Mouse (Mus musculus): Measurements from ENCODE around the gene Fhl2. TPM values are rescaled to one million over a fixed set of nuclear protein-coding genes. Genes with fewer than 3 reads are reported as not detected.

The Fhl2 gene
- polyA plus RNA-seq, 1 experiment from 2014 or later, result 55.3 TPM

- Histone ChIP-seq H3K27ac (ENCODE audit: low read depth, low read length) (no peak overlapping the region), H3K4me2 (replicated peaks; ENCODE audit: low read depth) (no peak overlapping the region), H3K36me3 (ENCODE audit: control insufficient read depth, insufficient read depth) (peaks cover 48% of the 10 kb centered on the region), H3K27me3 (replicated peaks; ENCODE audit: control insufficient read depth, insufficient read depth, low read length) (no peaks in the 10 kb centered on the region), H3K4me1 (replicated peaks; ENCODE audit: control insufficient read depth, insufficient read depth, low read length) (no peaks in the 10 kb centered on the region), H3K4me3 (ENCODE audit: low read depth, low read length) (no peak overlapping the region), H3K9me3 (ENCODE audit: control insufficient read depth) (no peaks in the 10 kb centered on the region), H3K9ac (ENCODE audit: low read depth, low read length) (no peak overlapping the region)
- TF ChIP-seq CTCF (IDR thresholded peaks at IDR 0.05; ENCODE audit: low read depth), result no peak
- no peak for ATAC-seq
- WGBS, result 90% methylated on average over 9 of the region's 9 CpGs
These were observed 65.2 kb downstream of the Fhl2 start for GRCm38 (mm10) chr1:43131591-43131990.

GRCm38 (mm10) chr1:43130219-43130981 lies 66.4 kb downstream of the Fhl2 start:
- no peak for TF ChIP-seq CTCF (IDR thresholded peaks at IDR 0.05; ENCODE audit: low read depth)
- Histone ChIP-seq H3K4me1 (replicated peaks; ENCODE audit: control insufficient read depth, insufficient read depth, low read length) (no peaks in the 10 kb centered on the region), H3K27me3 (replicated peaks; ENCODE audit: control insufficient read depth, insufficient read depth, low read length) (no peaks in the 10 kb centered on the region), H3K4me3 (ENCODE audit: low read depth, low read length) (no peak overlapping the region), H3K36me3 (ENCODE audit: control insufficient read depth, insufficient read depth) (peaks cover 45% of the 10 kb centered on the region), H3K9me3 (ENCODE audit: control insufficient read depth) (no peaks in the 10 kb centered on the region), H3K27ac (ENCODE audit: low read depth, low read length) (no peak overlapping the region), H3K9ac (ENCODE audit: low read depth, low read length) (no peak overlapping the region), H3K4me2 (replicated peaks; ENCODE audit: low read depth) (no peak overlapping the region)
- ATAC-seq, result no peak
- 81% methylated on average over 5 of the region's 5 CpGs for WGBS

GRCm38 (mm10) chr1:43127820-43128610 lies 68.8 kb downstream of the Fhl2 start:
- Histone ChIP-seq H3K4me1 (replicated peaks; ENCODE audit: control insufficient read depth, insufficient read depth, low read length) (no peaks in the 10 kb centered on the region), H3K4me2 (replicated peaks; ENCODE audit: low read depth) (no peak overlapping the region), H3K36me3 (ENCODE audit: control insufficient read depth, insufficient read depth) (peaks cover 64% of the 10 kb centered on the region), H3K9me3 (ENCODE audit: control insufficient read depth) (no peaks in the 10 kb centered on the region), H3K27ac (ENCODE audit: low read depth, low read length) (no peak overlapping the region), H3K27me3 (replicated peaks; ENCODE audit: control insufficient read depth, insufficient read depth, low read length) (no peaks in the 10 kb centered on the region), H3K4me3 (ENCODE audit: low read depth, low read length) (no peak overlapping the region), H3K9ac (ENCODE audit: low read depth, low read length) (no peak overlapping the region)
- WGBS, result 76% methylated on average over 8 of the region's 8 CpGs
- no peak for ATAC-seq
- TF ChIP-seq CTCF (IDR thresholded peaks at IDR 0.05; ENCODE audit: low read depth), result no peak

GRCm38 (mm10) chr1:43127196-43127595 lies 69.6 kb downstream of the Fhl2 start:
- Histone ChIP-seq H3K4me2 (replicated peaks; ENCODE audit: low read depth) (no peak overlapping the region), H3K4me3 (ENCODE audit: low read depth, low read length) (no peak overlapping the region), H3K27me3 (replicated peaks; ENCODE audit: control insufficient read depth, insufficient read depth, low read length) (no peaks in the 10 kb centered on the region), H3K27ac (ENCODE audit: low read depth, low read length) (no peak overlapping the region), H3K9me3 (ENCODE audit: control insufficient read depth) (no peaks in the 10 kb centered on the region), H3K9ac (ENCODE audit: low read depth, low read length) (no peak overlapping the region), H3K36me3 (ENCODE audit: control insufficient read depth, insufficient read depth) (peaks cover 72% of the 10 kb centered on the region), H3K4me1 (replicated peaks; ENCODE audit: control insufficient read depth, insufficient read depth, low read length) (no peaks in the 10 kb centered on the region)
- no peak for ATAC-seq
- TF ChIP-seq CTCF (IDR thresholded peaks at IDR 0.05; ENCODE audit: low read depth), result no peak

- Histone ChIP-seq H3K36me3 (ENCODE audit: control insufficient read depth, insufficient read depth) (peaks cover 70% of the 10 kb centered on the region), H3K4me2 (replicated peaks; ENCODE audit: low read depth) (no peak overlapping the region), H3K4me1 (replicated peaks; ENCODE audit: control insufficient read depth, insufficient read depth, low read length) (no peaks in the 10 kb centered on the region), H3K9me3 (ENCODE audit: control insufficient read depth) (no peaks in the 10 kb centered on the region), H3K9ac (ENCODE audit: low read depth, low read length) (no peak overlapping the region), H3K4me3 (ENCODE audit: low read depth, low read length) (no peak overlapping the region), H3K27me3 (replicated peaks; ENCODE audit: control insufficient read depth, insufficient read depth, low read length) (no peaks in the 10 kb centered on the region), H3K27ac (ENCODE audit: low read depth, low read length) (no peak overlapping the region)
- WGBS, result 76% methylated on average over 4 of the region's 4 CpGs
- no peak for ATAC-seq
- TF ChIP-seq CTCF (IDR thresholded peaks at IDR 0.05; ENCODE audit: low read depth), result no peak
These were observed 72.1 kb downstream of the Fhl2 start for GRCm38 (mm10) chr1:43124726-43125125.

- Histone ChIP-seq H3K27me3 (replicated peaks; ENCODE audit: control insufficient read depth, insufficient read depth, low read length) (no peaks in the 10 kb centered on the region), H3K9me3 (ENCODE audit: control insufficient read depth) (no peaks in the 10 kb centered on the region), H3K9ac (ENCODE audit: low read depth, low read length) (no peak overlapping the region), H3K36me3 (ENCODE audit: control insufficient read depth, insufficient read depth) (peaks cover 63% of the 10 kb centered on the region), H3K27ac (ENCODE audit: low read depth, low read length) (no peak overlapping the region), H3K4me1 (replicated peaks; ENCODE audit: control insufficient read depth, insufficient read depth, low read length) (no peaks in the 10 kb centered on the region), H3K4me2 (replicated peaks; ENCODE audit: low read depth) (no peak overlapping the region), H3K4me3 (ENCODE audit: low read depth, low read length) (no peak overlapping the region)
- TF ChIP-seq CTCF (IDR thresholded peaks at IDR 0.05; ENCODE audit: low read depth), result no peak
- no peak for ATAC-seq
- WGBS, result 92% methylated on average over 2 of the region's 2 CpGs
These were observed 74.2 kb downstream of the Fhl2 start for GRCm38 (mm10) chr1:43122616-43123015.

All from intestine, postnatal 0 days (tissue).